Mouse (Mus musculus): ENCODE measurements around the gene Trim59. TPM values are rescaled to one million over a fixed set of nuclear protein-coding genes. Genes with fewer than 3 reads are reported as not detected.

Gene Trim59
- 39.0 and 48.7 TPM in 2 replicates for polyA plus RNA-seq (2015; fragmentation: Nextera tagmentation; extraction: Ambion mirVana)

- Histone ChIP-seq H3K4me1 (replicated peaks) (peaks cover 19% of the 10 kb centered on the region), H3K36me3 (0 out of 2 replicates have a peak, but pooled peaks cover 6% of the 10 kb centered on the region), H3K9ac (peak within 1 kb of the TSS; percentile 89), H3K9me3 (no peaks in the 10 kb centered on the region), H3K27ac (replicated peaks) (peak within 1 kb of the TSS; percentile 91), H3K27me3 (no peaks in the 10 kb centered on the region), H3K4me2 (peak within 1 kb of the TSS; percentile 88), H3K4me3 (peak within 1 kb of the TSS; percentile 98)
- ATAC-seq (ENCODE audit: low FRiP score, low read depth) = peak; percentile 97
- 1% methylated on average over 70 of the region's 80 CpGs for WGBS
These were observed at the start of gene Trim59 for GRCm38 (mm10) chr3:69044645-69045399. Trim59 (minus strand) TSS chr3:69044755.

- no peaks in the 10 kb centered on the region for H3K36me3 ChIP-seq
- no peaks in the 10 kb centered on the region for H3K27me3 ChIP-seq
- no peaks in the 10 kb centered on the region for H3K9me3 ChIP-seq
- H3K4me2 ChIP-seq = no peak overlapping the region
- 65% methylated on average over 1 of the region's 1 CpGs for WGBS
- H3K27ac ChIP-seq (replicated peaks) = no peak overlapping the region
- H3K4me3 ChIP-seq = no peak overlapping the region
- no peaks in the 10 kb centered on the region for H3K4me1 ChIP-seq (replicated peaks)
- ATAC-seq (ENCODE audit: low FRiP score, low read depth) = no peak
- H3K9ac ChIP-seq = no peak overlapping the region
These were observed 19.4 kb upstream of the Trim59 start for GRCm38 (mm10) chr3:69064005-69064404.

DNA sequence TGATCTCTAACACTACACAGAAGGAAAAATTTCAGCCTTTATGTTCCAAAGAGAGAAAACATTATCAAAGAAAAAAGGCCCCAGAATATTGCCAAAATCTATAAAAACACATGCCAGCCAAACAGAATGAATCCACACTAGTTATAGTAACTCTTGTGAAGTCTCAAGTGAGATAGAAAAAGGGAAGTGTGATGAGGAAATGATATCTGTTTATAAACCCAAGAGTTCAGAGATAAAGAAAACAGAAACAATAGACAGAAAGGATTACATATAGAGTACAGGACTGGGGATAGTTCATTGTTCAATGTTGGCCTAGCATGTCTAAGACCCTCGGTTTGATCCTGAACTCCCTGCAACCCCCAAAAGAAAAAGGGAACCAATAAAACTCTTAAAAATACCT, 18.2 kb upstream of the Trim59 start:
- WGBS = 92% methylated on average over 1 of the region's 1 CpGs

GRCm38 (mm10) chr3:69060672-69061071, 16.1 kb upstream of the Trim59 start:
- Histone ChIP-seq H3K9ac (no peak overlapping the region), H3K4me3 (no peak overlapping the region), H3K27ac (replicated peaks) (no peak overlapping the region), H3K4me1 (replicated peaks) (no peaks in the 10 kb centered on the region), H3K9me3 (no peaks in the 10 kb centered on the region), H3K36me3 (no peaks in the 10 kb centered on the region), H3K27me3 (no peaks in the 10 kb centered on the region), H3K4me2 (no peak overlapping the region)
- WGBS = 97% methylated on average over 4 of the region's 4 CpGs
- no peak for ATAC-seq (ENCODE audit: low FRiP score, low read depth)

More for the DNA sequence above, 18.2 kb upstream of the Trim59 start:
- no peak overlapping the region for H3K27ac ChIP-seq (replicated peaks)
- no peak overlapping the region for H3K4me3 ChIP-seq
- H3K4me2 ChIP-seq = no peak overlapping the region
- H3K9me3 ChIP-seq = no peaks in the 10 kb centered on the region
- no peak overlapping the region for H3K9ac ChIP-seq
- no peak for ATAC-seq (ENCODE audit: low FRiP score, low read depth)
- no peaks in the 10 kb centered on the region for H3K36me3 ChIP-seq
- no peaks in the 10 kb centered on the region for H3K27me3 ChIP-seq
- no peaks in the 10 kb centered on the region for H3K4me1 ChIP-seq (replicated peaks)

- Histone ChIP-seq H3K27me3 (no peaks in the 10 kb centered on the region), H3K4me1 (replicated peaks) (no peaks in the 10 kb centered on the region), H3K27ac (replicated peaks) (no peak overlapping the region), H3K9ac (no peak overlapping the region), H3K36me3 (no peaks in the 10 kb centered on the region), H3K9me3 (no peaks in the 10 kb centered on the region), H3K4me2 (no peak overlapping the region), H3K4me3 (no peak overlapping the region)
- no peak for ATAC-seq (ENCODE audit: low FRiP score, low read depth)
- 89% methylated on average over 3 of the region's 3 CpGs for WGBS
These were observed 11.3 kb upstream of the Trim59 start for GRCm38 (mm10) chr3:69055871-69056270.

DNA sequence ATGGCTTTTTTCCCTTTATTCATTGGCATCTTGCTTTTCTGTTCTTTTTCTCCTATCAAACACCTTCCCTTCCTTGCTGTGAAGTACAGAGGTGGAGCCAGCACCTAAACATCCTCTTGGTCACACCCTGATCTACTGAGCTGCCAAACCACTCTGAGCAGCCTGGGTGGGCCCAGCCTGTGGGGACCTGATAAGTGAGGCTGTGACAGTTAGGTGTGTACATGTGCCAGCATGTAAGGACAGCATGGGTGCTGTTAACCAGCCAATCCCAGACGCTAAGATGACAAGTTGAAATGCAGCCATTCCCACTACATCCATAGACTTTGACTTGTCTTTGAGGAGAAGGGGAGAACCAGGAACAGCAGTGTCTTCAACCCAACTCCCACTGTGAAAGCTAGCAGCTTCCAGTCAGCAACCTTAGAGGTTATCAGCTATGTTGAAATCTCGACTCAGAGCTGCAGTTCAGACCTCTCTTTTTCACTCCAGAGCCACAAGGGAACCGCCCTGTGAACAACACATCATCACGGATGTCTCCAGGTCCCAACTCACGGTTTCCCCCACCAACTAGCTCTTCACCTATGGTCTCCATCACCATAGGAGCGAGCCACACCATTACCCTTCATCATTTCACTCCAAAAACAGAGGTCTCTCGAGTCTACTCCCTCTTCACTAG, 10.3 kb upstream of the Trim59 start:
- Histone ChIP-seq H3K27ac (replicated peaks) (no peak overlapping the region), H3K27me3 (no peaks in the 10 kb centered on the region), H3K4me2 (no peak overlapping the region), H3K36me3 (no peaks in the 10 kb centered on the region), H3K9me3 (no peaks in the 10 kb centered on the region), H3K4me3 (no peak overlapping the region), H3K9ac (no peak overlapping the region), H3K4me1 (replicated peaks) (no peaks in the 10 kb centered on the region)
- WGBS = 87% methylated on average over 7 of the region's 7 CpGs
- ATAC-seq (ENCODE audit: low FRiP score, low read depth) = no peak

DNA sequence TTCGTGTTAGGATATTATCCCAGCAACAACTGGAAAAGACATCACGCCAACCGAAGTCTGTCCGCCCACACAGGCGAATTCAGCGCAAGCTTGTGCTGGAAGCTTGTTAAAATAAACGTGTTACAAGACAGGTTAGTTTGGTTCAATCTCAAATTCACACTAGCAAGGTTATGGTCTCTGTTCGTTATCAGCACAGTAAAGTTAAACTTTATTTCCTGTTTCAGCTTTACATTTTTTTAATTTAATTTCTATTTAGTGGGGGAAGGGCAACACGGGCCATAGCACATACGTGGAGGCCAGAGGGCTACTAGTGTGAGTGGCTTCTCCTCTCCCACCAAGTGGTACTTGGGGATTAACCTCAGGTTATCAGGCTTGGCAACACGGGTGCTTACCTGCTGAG, 7.3 kb upstream of the Trim59 start:
- no peak overlapping the region for H3K4me3 ChIP-seq
- no peaks in the 10 kb centered on the region for H3K4me1 ChIP-seq (replicated peaks)
- 93% methylated on average over 11 of the region's 11 CpGs for WGBS
- no peak for ATAC-seq (ENCODE audit: low FRiP score, low read depth)
- H3K27ac ChIP-seq (replicated peaks) = no peak overlapping the region
- H3K9ac ChIP-seq = no peak overlapping the region
- H3K4me2 ChIP-seq = no peak overlapping the region
- no peaks in the 10 kb centered on the region for H3K27me3 ChIP-seq
- H3K36me3 ChIP-seq = no peaks in the 10 kb centered on the region
- no peaks in the 10 kb centered on the region for H3K9me3 ChIP-seq

DNA sequence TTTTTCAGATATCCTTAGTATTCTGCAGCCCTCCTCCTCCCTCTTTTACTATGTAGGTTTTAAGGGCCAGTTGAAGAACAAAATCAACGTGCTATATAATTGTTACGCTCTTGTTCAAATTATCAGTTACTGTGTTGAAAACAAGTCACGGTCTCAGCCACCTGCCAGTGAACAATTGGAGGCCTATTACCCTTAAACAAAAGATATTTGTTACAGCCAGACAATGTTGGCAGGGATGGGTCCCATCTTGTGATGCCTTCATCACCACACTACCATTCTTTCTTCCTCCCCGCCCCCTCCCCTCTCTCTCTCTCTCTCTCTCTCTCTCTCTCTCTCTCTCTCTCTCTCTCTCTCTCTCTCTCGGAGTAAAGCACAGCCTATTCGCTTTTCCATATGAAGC, 4.5 kb upstream of the Trim59 start:
- Histone ChIP-seq H3K4me2 (no peak overlapping the region), H3K9me3 (no peaks in the 10 kb centered on the region), H3K36me3 (no peaks in the 10 kb centered on the region), H3K27me3 (no peaks in the 10 kb centered on the region), H3K4me3 (no peak overlapping the region), H3K4me1 (replicated peaks) (peaks cover 12% of the 10 kb centered on the region), H3K9ac (no peak overlapping the region), H3K27ac (replicated peaks) (no peak overlapping the region)
- no peak for ATAC-seq (ENCODE audit: low FRiP score, low read depth)
- 70% methylated on average over 6 of the region's 6 CpGs for WGBS

- H3K27ac ChIP-seq (replicated peaks) = no peak overlapping the region
- H3K9me3 ChIP-seq = no peaks in the 10 kb centered on the region
- H3K4me2 ChIP-seq = no peak overlapping the region
- H3K36me3 ChIP-seq = no peaks in the 10 kb centered on the region
- H3K4me1 ChIP-seq (replicated peaks) = peaks cover 19% of the 10 kb centered on the region
- WGBS = 80% methylated on average over 4 of the region's 4 CpGs
- H3K9ac ChIP-seq = no peak overlapping the region
- H3K27me3 ChIP-seq = no peaks in the 10 kb centered on the region
- ATAC-seq (ENCODE audit: low FRiP score, low read depth) = no peak
- H3K4me3 ChIP-seq = no peak overlapping the region
These were observed 3.1 kb upstream of the Trim59 start for GRCm38 (mm10) chr3:69047684-69048083.

DNA sequence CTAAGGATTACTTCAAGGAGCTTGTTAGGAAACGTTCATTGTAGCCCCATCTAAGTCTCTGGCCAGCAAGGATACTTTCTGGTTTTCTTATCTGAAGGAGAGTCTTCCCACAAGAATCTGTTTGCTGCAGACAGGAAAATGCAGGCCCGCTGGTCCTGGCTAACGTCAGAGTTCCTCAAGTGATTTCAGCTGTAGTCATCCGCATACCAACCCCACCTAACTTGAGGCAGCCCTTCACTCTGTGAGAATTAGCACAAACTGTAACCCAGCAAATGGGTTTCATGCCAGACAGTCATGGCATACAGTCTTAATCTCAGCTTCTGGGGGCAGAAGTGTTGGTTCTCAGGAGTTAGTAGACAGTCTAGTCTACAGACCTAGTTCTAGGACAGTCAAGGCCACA, 2.0 kb upstream of the Trim59 start:
- ATAC-seq (ENCODE audit: low FRiP score, low read depth) = no peak
- no peaks in the 10 kb centered on the region for H3K9me3 ChIP-seq
- no peaks in the 10 kb centered on the region for H3K36me3 ChIP-seq
- no peaks in the 10 kb centered on the region for H3K27me3 ChIP-seq
- no peak overlapping the region for H3K4me3 ChIP-seq
- WGBS = 74% methylated on average over 4 of the region's 4 CpGs
- H3K27ac ChIP-seq (replicated peaks) = no peak overlapping the region
- H3K4me1 ChIP-seq (replicated peaks) = peaks cover 19% of the 10 kb centered on the region
- H3K4me2 ChIP-seq = no peak overlapping the region
- H3K9ac ChIP-seq = no peak overlapping the region

DNA sequence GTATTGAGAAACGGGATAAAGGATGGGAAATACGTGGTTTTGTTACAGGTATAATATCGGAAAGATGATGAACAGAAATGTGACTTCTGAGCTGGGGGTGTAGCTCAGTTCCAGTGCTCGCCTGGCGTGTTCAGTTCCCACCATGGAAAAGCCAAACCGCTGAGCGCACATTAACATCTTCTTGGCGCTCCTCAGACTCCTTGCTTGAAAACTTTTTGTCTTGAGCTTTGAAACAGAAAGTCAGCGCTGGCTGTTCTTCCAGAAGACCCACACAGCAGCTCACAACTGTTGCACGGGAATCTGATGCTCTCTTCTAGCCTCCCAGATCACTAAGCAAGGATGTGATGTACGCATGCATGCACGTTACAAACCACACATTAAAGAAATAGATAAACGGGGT, 1.2 kb upstream of the Trim59 start:
- H3K27ac ChIP-seq (replicated peaks) = no peak overlapping the region
- 20% methylated on average over 13 of the region's 13 CpGs for WGBS
- peak overlapping the region; percentile 98 for H3K4me3 ChIP-seq
- ATAC-seq (ENCODE audit: low FRiP score, low read depth) = no peak
- H3K9me3 ChIP-seq = no peaks in the 10 kb centered on the region
- no peak overlapping the region for H3K9ac ChIP-seq
- peaks cover 19% of the 10 kb centered on the region for H3K4me1 ChIP-seq (replicated peaks)
- peak overlapping the region; percentile 88 for H3K4me2 ChIP-seq
- H3K36me3 ChIP-seq = 0 out of 2 replicates have a peak, but pooled peaks cover 3% of the 10 kb centered on the region
- H3K27me3 ChIP-seq = no peaks in the 10 kb centered on the region

DNA sequence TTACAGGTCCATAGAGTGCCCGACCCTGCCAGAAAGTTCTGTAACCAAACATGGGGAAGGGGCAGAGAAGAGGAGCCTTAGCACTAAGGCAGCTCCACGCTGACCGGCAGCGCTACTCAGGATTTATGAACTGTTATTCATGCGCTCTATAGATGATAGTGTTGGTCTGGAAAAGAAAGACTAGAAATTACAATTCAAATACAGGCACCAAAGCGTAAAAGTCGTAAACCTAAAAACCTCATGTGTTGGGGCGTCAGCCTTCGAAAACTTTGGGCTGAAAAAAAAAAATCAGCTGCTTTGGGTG, 797 bp upstream of the Trim59 start:
- peak overlapping the region; percentile 98 for H3K4me3 ChIP-seq
- peak overlapping the region; percentile 88 for H3K4me2 ChIP-seq
- peak overlapping the region; percentile 91 for H3K27ac ChIP-seq (replicated peaks)
- no peaks in the 10 kb centered on the region for H3K27me3 ChIP-seq
- H3K9me3 ChIP-seq = no peaks in the 10 kb centered on the region
- WGBS = 4% methylated on average over 9 of the region's 9 CpGs
- peaks cover 19% of the 10 kb centered on the region for H3K4me1 ChIP-seq (replicated peaks)
- H3K9ac ChIP-seq = peak overlapping the region; percentile 89
- 0 out of 2 replicates have a peak, but pooled peaks cover 3% of the 10 kb centered on the region for H3K36me3 ChIP-seq
- ATAC-seq (ENCODE audit: low FRiP score, low read depth) = no peak

Measured in hindbrain, embryonic 15.5 days (tissue).